Mouse (Mus musculus) spleen, postnatal 14 days (tissue): ENCODE results near the gene Nfib.

ENCODE experiments used
- DNase-seq, 2 experiments: peaks; one replicate each; pipeline ENCODE4 v3.0.0; 2021 to 2022; ENCODE audit warnings: low spot score in 2 of 2

Nfib gene

GRCm38 (mm10) chr4:82512743-82513425 lies 192.7 kb downstream of the Nfib start:
- DNase-seq = peak; percentile 30 to 45

- no peak for DNase-seq
These were observed 193.2 kb downstream of the Nfib start for GRCm38 (mm10) chr4:82512335-82512734.

- DNase-seq = no peak
These were observed 194.0 kb downstream of the Nfib start for GRCm38 (mm10) chr4:82511524-82511923.

GRCm38 (mm10) chr4:82511001-82511513 lies 194.5 kb downstream of the Nfib start:
- no peak for DNase-seq

- DNase-seq = no peak
These were observed 195.8 kb downstream of the Nfib start for GRCm38 (mm10) chr4:82509771-82510170.

- DNase-seq = no peak
These were observed 196.3 kb downstream of the Nfib start for GRCm38 (mm10) chr4:82509166-82509767.

- no peak for DNase-seq
These were observed 197.3 kb downstream of the Nfib start for GRCm38 (mm10) chr4:82508281-82508687.

GRCm38 (mm10) chr4:82507541-82508280 lies 197.8 kb downstream of the Nfib start:
- no peak for DNase-seq

- DNase-seq = no peak
These were observed 198.7 kb downstream of the Nfib start for GRCm38 (mm10) chr4:82506731-82507331.

GRCm38 (mm10) chr4:82506081-82506730 lies 199.3 kb downstream of the Nfib start:
- no peak for DNase-seq

GRCm38 (mm10) chr4:82505121-82506031 lies 200.2 kb downstream of the Nfib start:
- no peak for DNase-seq

- DNase-seq = no peak
These were observed 201.0 kb downstream of the Nfib start for GRCm38 (mm10) chr4:82504284-82505120.

- DNase-seq = no peak
These were observed 201.6 kb downstream of the Nfib start for GRCm38 (mm10) chr4:82504015-82504283.

GRCm38 (mm10) chr4:82503274-82504014 lies 202.1 kb downstream of the Nfib start:
- DNase-seq = no peak

- no peak for DNase-seq
These were observed 202.9 kb downstream of the Nfib start for GRCm38 (mm10) chr4:82502611-82503010.

GRCm38 (mm10) chr4:82502012-82502411 lies 203.5 kb downstream of the Nfib start:
- no peak for DNase-seq

- DNase-seq = no peak
These were observed 204.9 kb downstream of the Nfib start for GRCm38 (mm10) chr4:82500578-82501098.

- no peak for DNase-seq
These were observed 205.6 kb downstream of the Nfib start for GRCm38 (mm10) chr4:82499725-82500577.
